Mouse (Mus musculus) A20 (cell line): ENCODE results near the gene Dcps.

Experiments used
- DNase-seq: peaks from one replicate; pipeline ENCODE4 v3.0.0-alpha.2; 2011; ENCODE audit warnings: low read depth, low spot score

Dcps gene

DNA sequence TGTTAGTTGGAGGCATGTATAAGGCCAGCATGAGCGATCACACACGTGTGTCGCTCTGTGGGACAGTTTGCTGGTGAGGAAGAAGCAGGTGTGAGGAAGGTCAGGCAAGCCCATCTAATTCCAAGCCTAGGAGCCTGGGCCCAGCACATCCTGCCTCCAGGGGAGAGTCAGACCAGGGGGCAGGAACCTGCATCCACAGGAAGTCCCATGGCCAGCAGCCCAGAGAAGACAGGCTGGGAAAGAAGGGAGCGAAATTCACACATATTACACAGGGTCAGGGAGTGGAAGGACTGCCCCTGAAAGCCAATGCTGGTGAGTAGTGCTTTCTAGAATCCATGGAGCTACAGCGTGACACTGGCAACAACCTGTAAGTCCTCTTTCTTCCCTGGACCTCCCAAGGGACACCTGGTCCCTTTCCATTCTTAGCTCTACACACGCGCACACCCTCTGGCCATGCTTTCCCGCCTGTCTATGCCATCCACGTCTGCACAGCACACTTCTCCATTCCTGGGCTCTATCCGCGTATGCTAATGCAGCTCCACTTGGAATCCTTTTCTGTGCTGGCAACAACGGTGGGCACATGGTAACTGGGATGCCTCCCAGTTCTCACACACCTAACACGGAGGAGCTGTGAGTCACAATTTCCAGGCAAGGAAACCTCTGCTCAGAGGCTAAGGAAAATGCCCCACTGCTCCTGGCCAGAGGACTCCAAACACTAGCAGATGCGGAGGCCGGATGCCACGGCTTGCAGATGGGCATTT lies 44.0 kb downstream of the Dcps start:
- DNase-seq, result no peak

- no peak for DNase-seq
These were observed 46.9 kb downstream of the Dcps start for GRCm38 (mm10) chr9:35128995-35129418.

DNA sequence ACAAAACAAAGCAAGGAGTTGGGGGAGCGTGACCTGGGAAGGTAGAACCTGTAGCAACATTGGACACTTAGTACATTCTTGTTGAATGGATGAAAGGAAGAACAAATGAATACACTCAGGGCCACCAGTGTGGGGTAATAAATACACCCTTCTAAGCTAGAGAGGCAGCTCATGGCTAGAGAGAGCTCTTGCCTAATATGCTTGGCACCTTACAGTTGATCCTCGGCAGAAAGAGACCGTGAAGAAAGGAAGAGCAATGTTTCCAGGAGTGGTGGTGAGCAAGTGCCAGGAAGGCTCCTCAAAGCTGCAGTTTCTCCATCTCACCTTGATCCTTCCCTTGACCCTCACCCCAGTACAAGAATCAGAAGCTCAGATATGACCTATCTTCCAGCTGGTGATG lies 47.3 kb downstream of the Dcps start:
- DNase-seq, result no peak

GRCm38 (mm10) chr9:35127561-35127960 lies 48.3 kb downstream of the Dcps start:
- no peak for DNase-seq

GRCm38 (mm10) chr9:35127147-35127546 lies 48.7 kb downstream of the Dcps start:
- DNase-seq, result no peak

GRCm38 (mm10) chr9:35124678-35124955 lies 51.2 kb downstream of the Dcps start:
- DNase-seq, result no peak

DNA sequence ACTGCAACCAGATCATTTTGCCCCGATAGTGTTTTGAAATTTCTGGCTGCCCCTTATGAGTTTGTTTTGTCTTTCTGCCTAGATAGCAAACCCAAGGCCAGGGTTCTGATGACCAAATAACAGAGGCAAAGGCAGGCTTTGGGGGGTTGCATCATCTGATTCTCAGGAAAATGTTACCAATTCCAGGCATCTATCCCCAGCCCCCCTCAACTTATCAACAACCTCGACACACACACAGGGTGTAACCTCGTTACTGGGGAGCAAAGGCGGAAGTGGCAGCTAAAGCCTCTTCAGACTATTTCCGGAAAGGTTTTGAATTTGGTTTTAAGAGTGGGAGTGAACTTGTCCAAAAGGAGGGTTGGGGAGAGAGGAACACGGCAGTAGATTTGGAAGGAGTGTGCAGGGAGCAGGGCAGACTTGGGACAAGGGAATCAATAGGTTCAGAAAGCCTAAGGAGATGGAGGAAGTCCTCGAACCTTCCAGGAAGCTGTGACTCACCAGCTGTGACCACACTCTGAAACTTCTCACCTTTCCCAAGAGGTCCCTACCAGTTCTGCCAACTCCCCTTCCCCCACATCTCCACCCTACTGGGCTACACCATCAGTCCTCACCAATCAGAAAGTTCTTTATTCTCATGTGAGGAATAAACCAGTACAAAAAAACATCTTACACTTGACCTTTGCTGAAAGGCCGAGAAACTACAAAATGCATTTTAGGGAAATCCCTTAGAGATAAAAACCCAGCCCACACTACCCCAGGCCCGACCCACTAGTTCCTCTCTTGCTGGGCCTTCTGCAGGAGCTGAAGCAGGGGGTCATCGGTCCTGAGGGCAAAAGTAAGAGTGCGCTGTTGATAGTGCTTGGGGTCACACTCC lies 51.8 kb downstream of the Dcps start:
- no peak for DNase-seq

GRCm38 (mm10) chr9:35123456-35123803 lies 52.4 kb downstream of the Dcps start:
- DNase-seq, result no peak

DNA sequence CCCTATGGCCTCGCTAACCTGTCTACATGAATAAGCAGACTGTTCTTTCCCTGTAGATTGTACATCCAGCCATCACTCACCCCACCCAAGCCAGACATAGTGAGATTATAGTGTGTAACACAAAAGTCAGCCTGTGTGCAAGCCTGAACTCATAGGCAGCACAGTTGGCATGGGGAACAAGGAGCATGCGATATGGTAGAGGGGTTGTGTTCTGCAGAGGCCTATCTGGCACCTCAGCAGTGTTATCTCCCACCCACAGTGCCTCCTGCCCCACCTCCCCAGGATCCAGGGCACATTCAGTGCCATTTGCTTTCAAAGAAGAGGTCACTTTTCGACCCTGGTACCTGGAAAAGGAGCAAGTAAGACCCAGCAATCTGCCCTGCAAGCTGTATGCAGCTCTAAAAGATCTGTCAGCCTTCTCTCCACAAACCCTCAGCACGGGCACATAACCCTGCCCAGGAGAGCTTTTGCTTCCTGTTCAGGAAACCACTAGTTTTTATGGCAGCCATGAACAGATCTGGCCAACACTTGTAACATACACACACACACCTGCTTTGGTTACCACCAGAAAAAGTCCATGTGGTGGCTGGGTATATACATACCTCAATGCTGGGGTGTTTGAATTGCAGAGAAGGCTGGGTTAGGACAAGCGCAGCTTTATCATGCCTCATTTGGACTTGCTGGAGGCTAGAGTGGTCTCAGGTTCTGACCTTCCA lies 53.2 kb downstream of the Dcps start:
- DNase-seq, result no peak

DNA sequence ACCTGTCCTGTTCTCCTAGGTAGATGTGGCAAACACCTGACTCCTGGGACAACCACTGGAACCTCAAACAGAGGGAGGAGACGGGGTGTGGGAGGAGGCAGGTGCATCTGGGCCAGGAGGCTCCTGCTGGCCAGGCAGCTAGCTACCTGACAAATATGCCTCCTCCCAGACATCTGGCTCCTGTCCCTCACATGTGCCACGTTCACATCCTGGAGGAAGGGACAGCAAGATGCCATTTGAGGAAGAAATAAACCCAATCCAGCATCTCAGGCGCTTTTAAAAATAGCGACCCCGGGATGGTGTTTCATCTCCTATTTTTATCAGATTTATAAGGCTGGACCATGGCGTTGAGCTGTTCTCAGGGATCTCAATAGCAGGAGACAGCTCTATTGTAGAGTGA lies 56.7 kb downstream of the Dcps start, which contains the start of gene St3gal4:
St3gal4 (minus strand) TSS at position 101 of the 400 bp plus-strand sequence.
- no peak for DNase-seq

DNA sequence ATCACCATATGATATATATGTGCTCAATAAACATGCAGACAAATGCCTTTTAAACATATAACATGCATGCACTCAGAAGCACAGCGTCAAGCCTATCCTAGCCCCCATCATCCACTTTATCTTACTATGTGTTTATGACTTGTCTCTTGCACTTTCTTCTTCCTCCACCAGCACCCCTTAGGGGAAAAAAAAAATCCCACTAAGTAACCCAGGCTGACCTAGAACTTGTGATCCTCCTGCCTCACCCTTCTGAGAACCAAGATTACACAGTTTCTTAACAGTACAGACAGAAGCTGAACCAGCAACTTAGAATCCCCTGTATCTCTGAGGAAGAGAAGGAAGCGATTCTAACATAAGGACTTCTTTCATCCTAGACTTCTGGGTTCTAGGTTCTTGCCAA lies 57.3 kb downstream of the Dcps start:
- no peak for DNase-seq

DNA sequence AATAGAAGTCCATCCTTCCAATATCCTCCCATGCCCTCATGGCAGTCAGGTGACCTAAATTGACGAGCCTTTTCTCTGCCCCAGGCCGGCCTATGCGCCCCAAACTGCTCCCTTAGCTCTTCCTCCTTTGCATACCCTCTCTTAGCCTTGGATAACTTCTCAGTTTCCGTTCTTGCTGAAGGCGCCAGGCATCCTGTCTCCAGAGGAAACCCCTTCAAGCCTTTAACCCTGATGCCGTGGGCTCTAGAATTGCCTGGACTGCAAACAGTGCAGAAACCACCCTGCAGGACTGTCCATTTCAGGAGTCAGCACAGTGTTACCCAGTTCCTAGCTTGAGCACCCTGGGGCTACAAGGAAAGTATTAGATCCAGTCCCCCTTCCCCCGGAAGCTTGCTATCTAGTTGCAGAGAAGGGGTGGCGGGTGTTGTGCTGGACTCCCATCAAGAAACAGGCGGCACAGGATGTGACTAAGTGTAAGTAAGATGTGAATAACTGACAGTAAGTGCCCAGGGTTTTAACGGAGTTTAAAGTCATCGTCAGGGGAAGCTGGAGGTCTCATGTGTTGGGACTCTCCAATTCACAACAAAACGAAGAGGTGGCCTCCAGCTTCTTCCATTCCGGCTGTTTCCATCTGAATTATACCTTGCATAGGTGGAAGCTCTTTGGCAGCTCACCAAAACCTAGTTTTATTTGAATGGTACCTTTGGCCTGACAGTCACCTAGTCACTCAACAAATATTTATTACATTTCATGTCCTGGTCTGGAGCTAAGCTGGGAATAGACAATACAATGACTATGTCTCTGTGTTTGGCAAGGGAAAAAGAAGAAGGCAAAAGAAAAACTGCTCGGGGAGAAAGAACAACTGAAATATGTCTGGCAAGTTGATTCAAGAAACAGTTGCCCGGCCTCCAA lies 58.2 kb downstream of the Dcps start:
- peak; percentile 34 for DNase-seq

DNA sequence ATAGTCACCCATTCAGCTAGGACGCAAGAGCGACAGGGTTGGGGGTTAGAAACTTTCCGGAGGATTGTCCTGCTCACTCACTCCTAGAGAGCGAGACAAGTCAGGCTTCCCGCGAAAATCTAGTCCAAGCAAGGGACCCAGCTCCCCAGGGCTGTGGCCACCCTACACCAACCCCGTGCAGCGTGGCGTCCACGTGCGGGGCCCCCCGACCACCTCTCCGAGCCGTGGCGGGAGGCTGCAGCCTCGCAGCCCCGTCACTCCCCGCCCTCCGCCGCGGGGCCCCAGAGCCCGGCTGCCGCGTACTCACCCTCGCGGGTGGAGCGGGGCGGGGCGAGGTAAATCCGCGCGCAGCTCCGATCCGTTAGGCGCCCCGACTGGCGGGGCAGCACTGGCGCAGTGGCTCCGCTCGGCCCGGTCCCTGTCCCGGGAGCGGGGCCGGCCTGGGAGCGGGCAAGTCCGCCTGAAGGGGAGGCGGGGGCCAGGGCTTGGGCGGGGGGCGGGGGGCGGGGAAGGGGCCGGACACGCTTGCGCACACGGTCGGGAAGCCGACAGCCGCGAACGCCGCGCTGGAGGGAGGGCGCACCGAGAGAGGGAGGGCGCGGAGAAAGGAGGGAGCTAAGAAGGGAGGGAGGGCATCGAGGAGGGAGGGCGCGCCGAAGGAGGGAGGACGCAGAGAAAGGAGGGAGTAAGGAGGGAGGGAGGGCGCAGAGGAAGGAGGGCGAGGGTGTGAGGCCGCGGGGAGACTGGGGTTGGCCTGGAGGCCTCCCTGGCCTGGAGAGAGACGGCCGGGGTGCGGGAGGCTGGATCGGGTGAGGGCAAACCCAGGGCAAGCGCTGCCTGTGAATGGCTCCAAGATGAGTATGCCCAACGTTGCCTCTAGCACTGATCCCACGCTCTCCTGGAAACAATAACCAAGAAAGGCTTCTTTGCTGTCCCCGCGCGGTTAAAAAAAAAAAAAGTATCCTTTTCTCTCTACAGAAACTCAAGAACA lies 59.2 kb downstream of the Dcps start:
- DNase-seq, result peak; percentile 56

DNA sequence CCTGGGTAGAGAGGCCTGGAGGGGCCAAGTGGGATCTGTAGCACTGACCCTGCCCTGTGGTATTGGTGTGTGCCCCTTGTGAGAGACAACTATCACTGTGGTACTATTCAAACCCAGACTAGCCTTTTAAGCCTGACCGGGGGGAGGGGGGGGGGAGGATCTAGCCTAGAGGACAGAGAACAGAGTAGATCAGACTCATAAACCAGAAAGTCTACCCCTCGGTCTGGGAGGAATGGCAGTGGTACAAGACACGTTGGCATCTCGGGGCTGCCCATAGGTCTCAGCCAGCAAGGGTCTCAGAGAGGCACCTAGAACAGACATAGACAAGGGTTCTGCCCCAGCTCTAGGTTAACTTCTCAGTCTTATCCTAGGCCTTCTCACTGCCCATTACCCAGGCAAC lies 60.1 kb downstream of the Dcps start:
- no peak for DNase-seq

DNA sequence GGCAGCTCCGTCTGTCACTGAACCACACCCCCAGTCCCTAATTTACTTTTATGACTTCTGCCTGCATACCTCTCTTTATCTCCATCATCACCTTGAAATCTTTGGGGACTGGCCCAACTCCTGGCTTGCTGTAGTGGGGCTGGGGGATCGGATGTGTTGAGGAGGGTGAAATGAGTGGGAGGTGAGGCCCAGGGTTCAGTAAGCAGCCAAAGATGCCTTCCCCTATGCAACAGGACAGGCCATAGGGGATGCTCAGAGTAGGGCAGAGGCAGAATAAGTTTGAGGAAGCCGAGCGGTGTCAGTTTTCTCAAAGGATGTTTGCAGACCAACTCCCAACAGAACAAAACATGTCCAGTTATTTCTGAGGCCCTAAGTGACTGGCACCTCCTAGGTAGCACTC lies 60.6 kb downstream of the Dcps start:
- DNase-seq, result no peak

GRCm38 (mm10) chr9:35114234-35114633 lies 61.6 kb downstream of the Dcps start:
- no peak for DNase-seq

GRCm38 (mm10) chr9:35111941-35112595 lies 63.8 kb downstream of the Dcps start:
- DNase-seq, result no peak

DNA sequence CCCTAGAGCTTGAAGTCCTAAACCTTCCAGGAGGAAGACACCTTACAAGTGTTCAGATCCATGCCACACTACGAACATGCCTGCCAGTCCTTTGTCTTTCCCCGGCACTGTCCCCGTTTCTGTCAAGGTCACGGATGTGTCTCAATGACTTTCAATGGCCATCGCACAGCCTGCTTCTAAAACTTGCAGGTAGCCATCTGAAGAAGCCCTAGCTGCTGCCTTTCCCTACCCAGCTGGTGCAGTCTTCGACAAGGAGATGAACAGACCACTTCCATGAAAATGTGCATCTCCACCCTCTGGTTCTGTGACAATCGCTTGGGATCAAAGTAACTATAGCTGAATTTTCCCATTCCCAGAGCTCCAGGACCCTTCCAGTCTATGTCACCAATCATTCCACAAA lies 64.4 kb downstream of the Dcps start:
- DNase-seq, result no peak

GRCm38 (mm10) chr9:35110567-35110966 lies 65.3 kb downstream of the Dcps start:
- no peak for DNase-seq

DNA sequence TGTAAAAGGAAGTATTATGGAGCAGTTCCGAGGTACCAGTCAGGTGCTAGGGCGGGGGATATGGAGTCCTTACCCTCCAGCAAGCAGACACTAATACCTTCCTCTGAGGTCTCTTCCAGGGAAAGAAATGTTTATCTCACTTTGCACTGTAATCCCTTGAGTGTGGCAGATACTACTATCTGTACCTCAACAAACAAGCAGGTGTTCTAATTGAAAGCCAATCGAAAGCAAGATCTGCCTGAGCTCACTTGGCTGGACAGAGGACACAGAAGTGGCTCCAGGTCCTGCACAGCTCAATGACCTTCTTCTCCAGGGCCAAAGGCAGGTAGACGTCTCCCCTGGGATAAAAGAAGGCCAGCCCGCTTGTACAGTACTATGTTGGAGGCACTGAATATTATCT lies 65.8 kb downstream of the Dcps start:
- no peak for DNase-seq
